Mouse (Mus musculus) left cerebral cortex, adult 18-20 months (tissue): ENCODE measurements around the gene Vmn1r220. TPM values are rescaled to one million over a fixed set of nuclear protein-coding genes. Genes with fewer than 3 reads are reported as not detected.
"Not testable (repeated sequence)": the region's sequence is repeated elsewhere in the genome, so short reads cannot be mapped to it uniquely, and the experiment has no call there.

Experiments
- DNase-seq, 2 experiments: peaks; one replicate each; pipeline ENCODE4 v3.0.0; 2021 to 2022; ENCODE audit warnings: low spot score in 2 of 2, mixed read lengths in 1 of 2
- long read RNA-seq, 2 experiments: library from polyadenylated mRNA; stranded (forward); transcript quantifications; one replicate each; pipeline ENCODE4 v2.0.0; 2021
- total RNA-seq, 2 experiments: library from RNA; stranded (reverse); gene quantifications; 2 replicates each; pipeline ENCODE4 v1.2.3; 2021

Vmn1r220 gene
- total RNA-seq, result not detected
- long read RNA-seq, experiment 1, result 0 reads
- long read RNA-seq, experiment 2, result 0 reads

DNA sequence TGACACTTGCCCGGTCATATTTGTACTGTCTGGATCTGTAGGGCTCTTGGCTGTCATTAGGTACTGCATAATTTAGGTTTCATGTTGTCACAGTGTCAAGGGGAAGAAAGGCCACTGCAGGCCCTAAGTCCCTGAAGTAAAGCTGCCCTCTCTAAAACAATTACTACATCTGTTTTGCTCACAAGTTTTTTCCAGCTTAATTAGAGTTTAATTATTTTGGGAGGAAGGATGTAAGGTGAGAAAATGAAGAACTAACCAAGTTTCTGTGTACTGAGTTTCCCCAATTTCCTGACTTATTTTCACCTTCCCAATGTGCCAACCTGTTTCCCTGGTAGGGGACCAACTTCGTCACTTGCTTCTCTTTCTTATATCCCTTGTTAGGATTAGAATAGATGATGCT lies at the start of gene Vmn1r220:
Gene Vmn1r220 (minus strand): TSS at position 101 of the 400 bp plus-strand sequence.
- no peak for DNase-seq

DNA sequence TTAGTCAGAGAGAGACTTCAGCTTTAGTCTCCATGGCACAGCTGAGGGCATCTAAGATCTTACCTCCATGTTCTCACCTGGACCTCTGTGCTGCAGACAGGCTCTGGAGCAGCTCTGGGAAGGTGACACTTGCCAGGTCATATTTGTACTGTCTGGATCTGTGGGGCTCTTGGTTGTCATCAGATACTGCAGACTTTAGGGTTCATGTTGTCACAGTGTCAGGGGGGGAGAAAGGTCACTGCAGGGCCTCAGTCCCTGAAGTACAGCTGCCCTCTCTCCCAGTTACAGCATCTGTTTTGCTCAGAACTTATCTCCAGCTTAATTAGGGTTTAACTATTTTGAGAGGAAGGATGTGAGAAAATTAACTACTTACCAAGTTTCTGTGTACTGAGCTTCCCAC lies 48.1 kb upstream of the Vmn1r220 start, which contains the start of gene Vmn1r222:
Gene Vmn1r222 (minus strand): TSS at position 101 of the 400 bp plus-strand sequence.
- DNase-seq, result not testable (repeated sequence)

DNA sequence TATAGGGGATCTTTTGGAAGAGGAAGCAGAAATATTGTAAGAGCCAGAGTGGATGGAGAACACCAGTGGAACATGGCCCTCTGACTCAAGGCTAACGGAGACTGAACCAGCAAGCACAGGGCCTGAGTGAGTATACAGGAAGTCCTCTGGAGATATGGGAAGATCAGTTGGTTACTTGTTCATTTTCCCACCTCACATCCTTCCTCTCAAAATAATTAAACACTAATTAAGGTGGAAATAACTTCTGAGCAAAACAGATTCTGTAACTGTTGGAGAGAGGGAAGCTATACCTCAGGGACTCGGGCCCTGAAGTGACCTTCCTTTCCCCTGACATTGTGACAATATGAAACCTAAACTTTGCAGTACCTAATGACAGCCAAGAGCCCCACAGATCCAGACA lies 26.1 kb upstream of the Vmn1r220 start, which contains the start of gene Vmn1r221:
Gene Vmn1r221 (plus strand): TSS at position 301 of the 400 bp plus-strand sequence.
- DNase-seq, result not testable (repeated sequence)

DNA sequence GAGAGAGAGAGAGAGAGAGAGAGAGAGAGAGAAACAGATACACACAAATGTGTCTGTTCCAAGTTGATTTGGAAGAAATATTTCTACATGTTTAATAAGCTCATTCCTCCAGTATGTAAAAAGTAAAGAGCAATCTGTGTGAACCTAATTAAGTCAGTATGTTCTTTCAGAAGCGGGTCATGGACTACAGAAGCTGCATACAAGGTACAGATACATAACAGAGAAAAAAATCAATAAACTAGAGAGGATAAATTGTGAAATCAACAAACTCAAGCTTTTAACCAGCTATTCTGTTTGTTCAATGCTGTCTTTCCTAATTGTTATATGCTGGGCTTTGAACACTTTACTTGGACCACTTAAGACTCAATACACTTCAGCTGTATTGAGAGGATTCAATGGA lies 16.1 kb upstream of the Vmn1r220 start:
- DNase-seq, result not testable (repeated sequence)

DNA sequence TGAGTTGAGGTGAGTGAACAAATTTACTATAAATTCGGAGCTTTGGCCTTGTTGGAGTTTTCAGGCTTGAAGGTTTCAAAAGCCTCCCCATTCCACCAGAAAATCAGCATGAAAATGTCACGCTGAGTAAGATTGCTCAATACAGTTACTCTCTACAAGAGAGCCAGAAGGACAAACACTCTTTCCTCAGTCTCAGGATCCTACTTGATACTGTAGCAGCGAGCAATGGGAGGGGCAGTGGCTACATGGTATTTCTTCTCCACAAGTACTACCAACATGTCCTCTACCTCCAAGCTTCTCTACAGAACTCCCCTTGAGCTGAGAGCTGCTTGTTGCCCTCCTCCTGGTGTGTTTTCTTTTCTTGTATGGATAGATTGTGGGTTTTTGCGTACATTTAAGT lies 21.3 kb downstream of the Vmn1r220 start:
- DNase-seq, result not testable (repeated sequence)

DNA sequence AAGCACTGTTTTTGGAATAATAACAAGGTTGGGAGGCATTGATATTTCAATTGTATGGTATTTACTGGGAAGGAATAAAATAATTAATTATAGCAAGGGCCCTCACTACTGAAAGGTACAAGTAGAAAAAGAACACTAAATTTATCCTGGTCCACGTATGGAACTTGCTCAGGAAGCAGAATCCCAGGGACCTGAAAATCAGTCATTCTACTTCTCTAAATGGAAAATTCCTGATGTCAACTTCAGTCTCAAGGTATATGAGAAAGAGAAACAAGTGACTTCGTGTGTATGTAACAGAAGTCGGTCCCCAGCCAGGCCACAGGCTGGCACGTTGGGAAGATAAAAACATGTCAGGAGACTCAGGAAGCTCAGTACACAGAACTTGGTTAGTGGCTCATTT lies 28.8 kb downstream of the Vmn1r220 start, which contains the start of gene Vmn1r219:
Gene Vmn1r219 (plus strand): TSS at position 301 of the 400 bp plus-strand sequence.
- no peak for DNase-seq

DNA sequence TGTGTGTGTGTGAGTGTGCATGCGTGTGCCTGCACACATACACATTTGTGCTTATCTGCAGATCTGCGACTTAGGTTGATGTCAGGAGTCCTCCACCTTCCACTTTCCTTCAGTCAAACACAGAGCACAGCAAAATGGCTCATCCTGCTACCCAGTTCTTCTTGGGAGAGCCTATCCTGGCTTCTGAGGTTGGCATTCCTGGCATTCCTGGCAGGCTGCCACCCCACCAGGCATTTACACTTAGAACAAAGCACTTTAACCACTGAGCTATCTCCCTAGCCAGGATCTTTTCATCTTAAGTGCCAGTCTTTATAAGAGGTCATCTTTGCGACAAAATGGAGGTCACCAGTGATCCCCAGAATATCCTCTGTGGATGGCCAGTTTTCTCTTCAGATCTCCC lies 29.9 kb downstream of the Vmn1r220 start:
- no peak for DNase-seq

DNA sequence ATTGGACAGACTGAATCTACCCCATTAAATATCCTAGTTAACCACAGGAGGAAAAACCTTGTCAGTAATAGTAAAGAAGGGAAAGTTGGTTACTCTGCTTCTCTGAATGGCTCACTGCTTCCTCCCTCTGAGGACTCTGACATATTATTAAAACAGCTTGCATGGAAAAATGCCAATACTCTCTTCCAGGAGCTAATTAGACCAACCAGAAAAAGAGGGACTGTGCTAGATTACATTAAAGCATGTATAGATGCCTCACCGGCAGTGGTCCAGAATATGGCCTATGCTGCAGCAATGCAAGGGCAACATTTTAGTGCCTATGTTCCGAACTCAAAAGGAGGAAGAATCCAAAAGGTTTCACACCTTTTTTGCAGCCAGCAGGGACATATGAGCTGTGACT lies 48.9 kb downstream of the Vmn1r220 start:
- DNase-seq, result no peak

DNA sequence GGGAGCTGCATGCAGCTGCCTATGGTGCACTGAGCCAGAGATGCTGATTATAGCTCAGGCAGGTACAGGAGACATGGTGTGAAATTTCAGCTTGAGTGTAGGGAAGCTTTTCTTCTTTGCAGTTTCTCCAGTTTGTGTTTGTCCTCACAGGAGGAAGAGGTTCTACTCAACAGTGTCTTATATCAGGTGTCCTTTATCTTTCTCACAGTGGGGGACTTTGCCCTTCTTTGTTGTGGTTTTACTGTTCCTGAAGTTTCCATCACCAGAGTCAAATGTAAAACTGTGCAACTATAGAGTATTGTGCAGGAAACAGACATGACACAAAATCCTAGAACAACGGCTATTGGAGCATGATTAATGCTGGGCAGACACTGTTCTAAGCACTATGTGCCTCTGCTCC lies 54.3 kb downstream of the Vmn1r220 start:
- no peak for DNase-seq

DNA sequence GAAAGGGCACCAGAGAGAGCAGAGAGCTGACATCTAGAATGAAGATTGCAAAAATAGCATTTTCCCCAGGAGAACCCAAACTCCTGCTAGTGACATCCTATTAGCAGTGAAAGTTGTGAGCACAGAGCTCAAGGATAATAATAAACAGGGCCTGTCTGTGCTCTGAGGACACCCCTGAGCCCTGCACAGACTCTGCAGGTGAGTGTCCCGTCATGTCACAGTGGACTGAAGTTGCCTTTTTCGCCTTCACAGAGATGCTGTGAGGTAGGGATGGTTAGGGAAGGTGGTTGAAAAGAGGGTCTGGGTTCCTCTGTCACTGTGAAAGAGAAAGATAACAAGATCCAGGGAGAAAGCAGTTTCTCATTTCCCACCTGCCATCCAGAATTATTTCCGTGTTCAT lies 54.7 kb downstream of the Vmn1r220 start, which contains the start of gene Vmn1r218:
Gene Vmn1r218 (plus strand): TSS at position 57 of the 400 bp plus-strand sequence.
- no peak for DNase-seq

Other genes starting within 250 kb of the Vmn1r220 start
- gene Vmn1r213, start 180.3 kb downstream of the Vmn1r220 start, total RNA-seq, result not detected
- gene Vmn1r214, start 157.6 kb downstream of the Vmn1r220 start, total RNA-seq, result not detected
- not detected for gene Vmn1r215, start 120.0 kb downstream of the Vmn1r220 start, total RNA-seq
- not detected for gene Vmn1r217, start 69.7 kb downstream of the Vmn1r220 start, total RNA-seq
- gene Vmn1r218, start 54.8 kb downstream of the Vmn1r220 start, total RNA-seq, result not detected
- not detected for gene Vmn1r219, start 28.7 kb downstream of the Vmn1r220 start, total RNA-seq
- gene Vmn1r221, start 26.2 kb upstream of the Vmn1r220 start, total RNA-seq, result not detected
- not detected for gene Vmn1r222, start 48.0 kb upstream of the Vmn1r220 start, total RNA-seq
- not detected for gene Vmn1r223, start 59.2 kb upstream of the Vmn1r220 start, total RNA-seq
- gene Zfp322a, start 181.2 kb upstream of the Vmn1r220 start, total RNA-seq, result 10 to 100 TPM; 29.5 to 31.7 TPM
- gene Abt1, start 235.9 kb upstream of the Vmn1r220 start, total RNA-seq, result 1 to 10 TPM; 9.0 to 9.5 TPM